8 mouse cellular contexts compared by ENCODE assay signal in genomic region chr5:147657882-147658855, GRCm38 (mm10).
DNase-seq lines count a peak whose midpoint lies in the region; ATAC-seq lines count a peak whose summit lies in the region.

No protein-coding gene starts in this region.

- peak; percentile 51; the same call in 1 of the 2 replicates for ATAC-seq in kidney, embryonic 14.5 days (ENCODE audit: low FRiP score, low TSS enrichment)
- ATAC-seq in erythroid progenitor cell, adult 5-6 weeks (replicated peaks; ENCODE audit: low FRiP score, poor library complexity, severe bottlenecking), result no peak

- H3K4me1 ChIP-seq in kidney, embryonic 14.5 days (ENCODE audit: control insufficient read depth, insufficient read depth, low read length), result no peaks in the 10 kb centered on the region

- no peaks in the 10 kb centered on the region for H3K27me3 ChIP-seq in kidney, embryonic 14.5 days (ENCODE audit: control insufficient read depth, insufficient read depth, low read length)

- no peak overlapping the region for H3K9ac ChIP-seq in kidney, embryonic 14.5 days (ENCODE audit: low read depth, low read length)

- WGBS in kidney, embryonic 14.5 days, result 65% methylated on average over 17 of the region's 17 CpGs

- H3K4me3 ChIP-seq in kidney, embryonic 14.5 days (ENCODE audit: low read length), result no peak overlapping the region

- H3K27ac ChIP-seq in kidney, embryonic 14.5 days (ENCODE audit: low read depth, low read length), result no peak overlapping the region; the same call in 1 of the 2 replicates

- H3K36me3 ChIP-seq in kidney, embryonic 14.5 days (ENCODE audit: control insufficient read depth, insufficient read depth, low read length), result no peaks in the 10 kb centered on the region

- H3K9me3 ChIP-seq in kidney, embryonic 14.5 days (ENCODE audit: control insufficient read depth, low read length), result peaks cover 6% of the 10 kb centered on the region; the same call in 1 of the 2 replicates

- peak; percentile 13 for DNase-seq in embryo, embryonic 10.5 days (ENCODE audit: low spot score)
- DNase-seq in embryo, embryonic 11 days, result no peak
- peak; percentile 99 for DNase-seq in heart, adult 11 months
- DNase-seq in lung, postnatal 14 days, result peak; percentile 59
- no peak for DNase-seq in right cerebral cortex, postnatal 14 days
- no peak for DNase-seq in retina, embryonic 14.5 days (ENCODE audit: low spot score)

- H3K4me2 ChIP-seq in kidney, embryonic 14.5 days (replicated peaks; ENCODE audit: low read depth, low read length), result no peak overlapping the region

Comparison
In these comparisons a context has a peak if more than half of its experiments do, and no peak if none do; other contexts are left out.
1. DNase-seq: peak in embryo, embryonic 10.5 days (single experiment), heart, adult 11 months (single experiment) and lung, postnatal 14 days (single experiment); none in embryo, embryonic 11 days (single experiment), right cerebral cortex, postnatal 14 days (single experiment) and retina, embryonic 14.5 days (single experiment).